Mouse (Mus musculus) lung, postnatal 14 days (tissue): ENCODE results near the gene Soga1.
A peak's percentile ranks its signal among the peaks of the same experiment; 100 is the strongest.

Experiments
- DNase-seq: peaks from one replicate; pipeline ENCODE4 v3.0.0; 2021

Gene Soga1

DNA sequence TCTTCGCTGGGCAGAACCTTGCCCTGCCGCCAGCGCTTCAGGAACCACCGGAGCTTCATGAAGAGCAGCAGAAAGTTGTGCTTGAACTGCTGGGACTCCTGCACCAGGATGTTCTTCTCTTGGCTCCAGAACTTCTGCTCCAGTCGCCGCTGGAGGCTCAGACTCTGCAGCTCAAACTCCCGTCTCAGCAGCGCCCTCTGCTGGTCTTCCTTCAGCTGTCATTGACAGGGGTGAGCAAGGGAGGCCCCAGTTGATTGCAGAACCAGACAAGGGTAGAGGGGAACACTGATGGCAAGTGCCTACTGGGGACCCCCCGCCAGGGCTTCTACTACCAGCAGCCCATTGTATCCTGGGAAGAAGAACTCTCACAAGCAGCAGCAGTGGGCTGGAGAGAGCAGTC lies 48.2 kb downstream of the Soga1 start:
- DNase-seq = peak; percentile 94

DNA sequence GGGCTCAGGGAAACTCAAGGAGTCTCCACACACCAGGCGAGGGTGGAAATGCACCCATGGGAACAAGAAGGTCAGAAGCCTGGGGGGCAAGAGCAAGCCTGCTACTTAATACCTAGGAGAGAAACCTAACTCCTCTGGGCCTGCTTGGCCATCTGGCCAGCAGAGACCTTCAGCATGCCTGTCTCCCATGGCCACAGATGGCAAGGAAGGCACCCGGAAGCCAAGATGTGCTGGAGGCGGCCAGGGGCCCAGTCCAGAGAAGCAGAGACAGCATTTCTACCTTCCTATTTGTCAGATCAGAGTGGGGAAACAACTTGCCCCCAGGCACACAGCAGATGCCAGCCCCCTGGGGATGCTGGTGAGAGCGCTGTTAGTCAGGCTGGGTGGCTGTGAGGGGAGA lies 50.8 kb downstream of the Soga1 start:
- DNase-seq = no peak

DNA sequence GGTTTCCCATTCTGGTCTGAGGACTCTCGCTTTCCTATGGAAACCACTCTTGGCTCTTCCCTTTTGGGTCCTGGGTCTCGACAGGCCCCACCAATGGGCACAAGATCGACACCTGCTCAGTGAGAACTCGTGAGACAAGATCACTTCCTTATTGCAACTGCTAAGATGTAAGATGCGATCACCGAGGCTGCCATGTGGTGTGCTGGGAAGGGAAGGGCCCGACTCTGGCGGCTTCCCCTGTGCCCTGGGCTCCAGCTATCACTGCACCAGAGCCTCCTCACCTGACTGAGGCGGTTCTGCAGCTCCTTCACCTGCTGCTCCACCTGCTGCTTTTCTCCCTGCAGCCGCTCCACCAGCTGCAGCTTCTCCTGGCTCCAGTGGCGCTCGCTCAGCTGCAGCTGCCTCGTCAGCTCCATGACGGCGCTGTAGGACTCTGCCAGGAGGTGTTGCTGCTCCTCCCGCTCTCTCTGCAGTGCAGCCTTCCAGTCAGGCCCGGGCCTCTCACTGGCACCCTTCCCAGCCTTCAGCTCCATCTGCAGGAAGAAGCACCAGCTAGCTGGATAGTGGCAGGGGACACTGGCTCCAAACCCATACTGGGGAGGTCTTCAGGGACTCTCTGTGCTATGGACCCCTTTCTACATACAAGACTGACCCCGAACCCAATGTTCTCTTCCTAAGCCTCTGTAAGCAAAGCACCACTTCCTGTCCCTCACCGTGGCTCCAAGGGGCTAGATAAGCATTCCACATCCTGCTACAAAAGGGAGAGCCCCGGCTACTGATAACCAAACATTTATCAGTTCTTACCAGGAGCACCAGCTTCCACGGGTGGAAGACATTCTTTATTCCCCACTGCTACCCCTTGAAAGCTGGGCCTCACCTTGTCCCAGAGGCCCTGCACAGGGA lies 51.7 kb downstream of the Soga1 start:
- DNase-seq = no peak

GRCm38 (mm10) chr2:157021156-157021555 lies 57.9 kb downstream of the Soga1 start:
- DNase-seq = no peak

DNA sequence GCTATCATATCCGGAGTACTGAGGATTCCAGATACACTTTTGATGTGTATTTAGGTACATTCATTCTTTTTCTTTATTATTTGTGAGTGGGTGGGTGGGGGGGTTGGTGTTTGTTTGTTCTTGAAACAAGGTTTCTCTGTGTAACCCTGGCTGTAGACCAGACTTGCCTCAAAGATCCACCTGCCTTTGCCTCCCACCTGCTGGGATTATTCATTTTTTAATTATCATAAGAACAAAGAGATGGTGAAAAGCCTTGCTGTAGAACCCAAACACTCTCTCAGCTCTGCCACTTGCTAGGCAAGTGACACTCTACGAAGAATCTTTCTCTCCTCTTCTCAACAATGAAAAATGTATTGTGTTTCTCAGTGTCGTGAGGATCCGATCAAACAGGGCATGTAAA lies 59.8 kb downstream of the Soga1 start:
- no peak for DNase-seq

- no peak for DNase-seq
Observed at GRCm38 (mm10) chr2:157016529-157017270, 62.4 kb downstream of the Soga1 start.

DNA sequence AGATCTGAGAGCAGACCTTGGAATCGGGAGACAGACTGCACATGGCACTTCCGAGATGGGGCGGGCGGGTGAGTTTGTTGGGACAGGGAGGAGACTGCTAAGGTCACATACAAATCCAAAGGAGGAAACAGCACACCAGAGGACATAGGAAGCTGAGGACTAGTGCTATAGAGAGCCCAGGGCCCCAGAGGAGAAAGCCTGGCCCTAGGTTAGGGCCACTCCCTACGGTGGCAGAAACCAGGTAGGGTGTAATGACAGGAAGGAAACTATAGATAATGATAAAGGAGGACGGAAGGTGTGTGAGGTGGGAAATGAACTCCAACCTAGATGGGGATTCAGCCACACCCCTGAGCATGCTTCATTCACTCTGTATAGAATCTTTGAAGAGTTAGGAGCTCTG lies 66.7 kb downstream of the Soga1 start:
- no peak for DNase-seq

DNA sequence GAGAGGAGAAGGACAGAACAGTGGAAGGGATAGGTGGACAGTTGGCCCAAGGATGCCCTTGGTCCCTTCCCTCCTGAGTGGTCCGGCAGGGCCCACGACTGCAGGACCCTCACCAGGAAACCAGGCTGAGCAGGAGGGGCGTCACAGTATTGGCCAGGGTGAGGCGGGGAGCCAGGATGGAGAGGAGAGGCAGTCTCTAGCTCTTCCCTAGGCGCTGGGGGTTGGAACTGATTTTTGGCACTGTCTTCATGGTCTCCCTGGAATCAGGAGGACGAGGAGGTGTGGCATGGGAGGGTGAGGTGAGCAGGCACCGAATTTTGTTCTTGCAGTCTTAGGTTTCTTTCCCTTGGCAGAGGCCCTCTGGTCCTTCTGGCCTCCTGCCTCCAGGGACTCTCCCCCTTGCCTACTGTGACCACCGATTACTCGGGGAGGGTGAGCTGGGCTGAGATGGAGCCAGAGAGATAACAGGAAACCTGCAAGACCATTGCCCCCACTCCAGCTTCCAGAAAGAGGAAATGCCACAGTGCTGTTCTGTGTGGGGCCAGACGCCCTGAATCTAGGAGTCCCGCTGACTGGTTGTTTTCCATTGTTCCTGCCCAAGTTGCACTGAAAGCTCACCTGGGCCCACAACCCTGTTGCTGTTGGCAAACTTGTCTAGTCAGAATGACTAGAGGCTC lies 68.3 kb downstream of the Soga1 start:
- DNase-seq = no peak

- DNase-seq = no peak
Observed at GRCm38 (mm10) chr2:157010121-157010520, 68.9 kb downstream of the Soga1 start.

DNA sequence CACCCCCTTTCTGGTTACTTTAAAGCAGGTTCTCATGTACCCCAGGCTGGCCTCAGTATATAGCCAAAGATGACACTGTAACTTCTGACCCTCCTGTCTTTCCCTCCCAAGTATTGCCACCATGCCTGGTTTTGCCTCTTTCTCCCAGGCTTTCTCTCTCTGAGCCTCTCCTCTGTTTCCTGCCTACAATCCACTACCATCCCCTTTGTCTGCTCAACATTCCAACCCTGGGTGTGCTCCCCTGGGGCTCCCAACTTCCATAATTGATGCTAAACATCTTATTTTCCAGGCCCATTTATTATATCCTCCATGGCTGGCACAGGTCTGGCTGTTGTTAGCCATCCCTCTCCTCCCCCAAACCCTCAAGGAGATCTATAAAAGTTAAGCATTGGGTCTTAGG lies 70.5 kb downstream of the Soga1 start:
- DNase-seq = no peak

DNA sequence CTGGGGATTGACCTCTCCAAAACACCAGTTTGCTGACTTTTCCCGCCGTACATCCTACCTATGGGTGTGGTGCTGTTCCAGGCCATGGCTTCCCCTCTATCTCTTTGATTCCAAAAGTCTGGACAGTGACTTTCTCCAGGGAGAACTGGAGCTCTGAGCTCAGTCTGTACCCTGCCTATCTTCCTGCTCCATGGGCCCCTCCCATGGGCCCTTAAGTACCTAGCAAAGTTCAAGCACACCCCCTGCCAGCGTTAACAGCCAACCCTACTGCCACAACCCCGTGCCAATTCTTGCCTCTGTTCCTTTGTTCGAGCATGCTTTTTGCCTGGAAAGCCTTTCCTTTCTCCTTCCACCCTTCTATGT lies 71.8 kb downstream of the Soga1 start:
- no peak for DNase-seq

- peak; percentile 94 for DNase-seq
Observed at GRCm38 (mm10) chr2:157006511-157007233, 72.4 kb downstream of the Soga1 start, which contains the start of gene Dsn1. TSS of gene Dsn1 (minus strand) at chr2:157007154.

DNA sequence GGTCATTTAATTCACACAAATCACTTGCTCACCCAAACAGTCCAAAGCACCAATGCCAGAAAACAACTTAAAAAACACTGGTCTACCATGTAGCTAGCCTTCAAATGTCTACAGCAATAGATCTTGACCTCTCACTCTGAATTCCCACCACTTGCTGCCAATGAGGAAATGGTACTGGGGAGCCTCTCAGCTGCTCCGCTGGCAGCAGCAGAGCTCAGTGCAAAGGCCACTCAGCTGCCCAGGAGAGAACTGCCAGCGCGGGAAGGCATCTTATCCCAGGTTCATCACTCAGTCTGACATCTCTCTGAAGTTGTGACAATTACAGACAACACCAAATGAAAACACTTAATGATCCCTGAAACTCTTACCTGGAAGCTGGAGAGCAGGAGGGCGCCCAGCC lies 76.7 kb downstream of the Soga1 start:
- no peak for DNase-seq

GRCm38 (mm10) chr2:156998263-156998662 lies 80.8 kb downstream of the Soga1 start:
- DNase-seq = no peak

- peak; percentile 45 for DNase-seq
Observed at GRCm38 (mm10) chr2:156996576-156996975, 82.5 kb downstream of the Soga1 start.

DNA sequence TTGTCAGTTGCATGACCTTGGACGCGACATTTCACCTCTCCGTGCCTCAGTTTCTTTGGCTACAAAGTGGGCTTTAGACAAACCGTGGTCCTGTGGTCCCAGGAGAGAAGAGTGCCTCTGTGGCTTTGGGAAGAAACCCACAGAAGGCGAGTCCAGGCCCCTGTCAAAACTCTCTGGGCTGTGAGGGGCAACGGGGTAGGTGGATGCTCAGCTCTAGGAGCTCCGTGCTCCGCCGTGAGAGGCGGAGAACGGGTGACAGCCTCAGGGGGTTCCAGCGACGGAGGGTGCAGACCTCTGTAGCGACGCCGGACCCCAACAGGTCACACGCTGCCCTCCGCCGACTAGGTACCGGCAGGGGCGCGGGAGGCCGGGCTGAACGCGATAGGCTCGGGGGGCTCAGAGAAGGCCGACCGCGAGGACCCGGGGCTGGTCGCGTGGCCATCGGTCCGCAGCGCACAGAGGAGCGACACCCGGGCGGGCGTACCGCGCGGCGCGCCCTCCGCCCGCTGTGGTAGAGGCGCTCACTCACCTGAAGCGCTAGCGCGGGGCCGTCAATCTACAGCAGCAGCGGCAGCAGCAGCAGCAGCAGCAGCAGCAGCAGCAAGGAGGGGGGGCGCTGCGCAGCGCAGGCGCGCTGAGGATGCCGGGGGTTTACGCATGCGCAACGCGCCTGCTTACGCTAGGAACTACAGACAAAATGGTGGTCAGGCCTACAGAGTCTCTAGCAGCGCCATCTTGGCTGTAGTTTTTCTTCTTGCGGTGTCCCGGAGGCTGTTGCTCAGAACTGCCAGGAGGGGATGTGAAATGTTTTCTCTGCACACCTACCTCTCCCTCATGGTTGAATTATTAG lies 87.4 kb downstream of the Soga1 start, which contains the start of gene Ndrg3:
Ndrg3 (minus strand) TSS at position 587 of the 850 bp plus-strand sequence.
- peak; percentile 97 for DNase-seq

DNA sequence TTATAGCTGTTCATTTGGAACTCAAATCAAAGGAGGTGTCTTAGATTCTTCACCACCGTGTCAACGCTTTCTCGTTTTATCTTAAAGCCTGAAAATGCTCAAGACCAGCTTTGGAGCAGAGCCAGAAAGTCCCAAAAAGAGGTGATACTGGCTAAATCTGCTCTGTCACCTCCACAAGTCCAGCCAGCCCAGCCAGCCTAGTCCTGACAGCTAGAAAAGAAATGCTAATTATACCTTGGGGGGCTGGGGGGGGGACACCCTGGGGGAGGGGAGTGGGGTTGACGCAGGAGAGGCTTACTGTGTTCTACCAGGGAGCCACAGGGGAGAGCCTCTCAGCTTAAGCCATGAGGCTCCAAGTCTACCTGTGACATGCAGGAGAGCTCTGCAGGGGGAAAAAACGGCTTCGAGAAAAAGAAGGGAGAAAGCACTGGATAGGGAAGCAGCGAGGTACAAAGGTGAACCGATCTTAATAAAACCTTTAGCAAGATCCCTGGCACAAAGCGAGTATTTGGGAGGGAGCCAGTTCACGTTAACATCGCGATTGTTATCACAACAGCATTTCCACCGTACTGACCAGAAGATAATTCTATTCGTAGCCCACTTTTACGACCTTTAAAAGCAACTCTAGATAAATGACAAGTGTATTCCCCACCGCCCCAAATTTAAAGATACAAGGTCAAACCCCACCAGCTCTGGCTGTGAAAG lies 88.2 kb downstream of the Soga1 start:
- DNase-seq = no peak

- DNase-seq = no peak
Observed at GRCm38 (mm10) chr2:156987316-156987715, 91.7 kb downstream of the Soga1 start.

GRCm38 (mm10) chr2:156982864-156983263 lies 96.2 kb downstream of the Soga1 start:
- DNase-seq = no peak

GRCm38 (mm10) chr2:156981291-156981690 lies 97.8 kb downstream of the Soga1 start:
- no peak for DNase-seq

GRCm38 (mm10) chr2:156980059-156980458 lies 99.0 kb downstream of the Soga1 start:
- no peak for DNase-seq
